Mouse (Mus musculus) MN1 (cell line): ENCODE data around the gene Nde1.
"Not testable (repeated sequence)": the region's sequence is repeated elsewhere in the genome, so short reads cannot be mapped to it uniquely, and the experiment has no call there.

Source experiments
- DNase-seq: peaks from one replicate; pipeline ENCODE4 v3.0.0-alpha.2; 2016; ENCODE audit warnings: low spot score

Gene Nde1

GRCm38 (mm10) chr16:14162988-14163416 lies at the start of gene Nde1, which contains the start of gene Marf1:
Nde1 (plus strand) TSS chr16:14163275.
Marf1 (minus strand) TSS chr16:14163351.
- DNase-seq: peak; percentile 92

- DNase-seq: no peak
Measured at GRCm38 (mm10) chr16:14117299-14117698, 45.8 kb upstream of the Nde1 start.

GRCm38 (mm10) chr16:14120941-14121340 lies 42.1 kb upstream of the Nde1 start:
- no peak for DNase-seq

- no peak for DNase-seq
Measured at GRCm38 (mm10) chr16:14121563-14121962, 41.5 kb upstream of the Nde1 start.

GRCm38 (mm10) chr16:14122586-14122985 lies 40.5 kb upstream of the Nde1 start:
- DNase-seq: no peak

- no peak for DNase-seq
Measured at GRCm38 (mm10) chr16:14123901-14124300, 39.2 kb upstream of the Nde1 start.

- DNase-seq: no peak
Measured at GRCm38 (mm10) chr16:14124709-14125108, 38.4 kb upstream of the Nde1 start.

- DNase-seq: no peak
Measured at GRCm38 (mm10) chr16:14125253-14125652, 37.8 kb upstream of the Nde1 start.

GRCm38 (mm10) chr16:14128977-14129376 lies 34.1 kb upstream of the Nde1 start:
- DNase-seq: no peak

GRCm38 (mm10) chr16:14130796-14131195 lies 32.3 kb upstream of the Nde1 start:
- no peak for DNase-seq

- DNase-seq: no peak
Measured at GRCm38 (mm10) chr16:14131376-14131775, 31.7 kb upstream of the Nde1 start.

- DNase-seq: no peak
Measured at GRCm38 (mm10) chr16:14131838-14132237, 31.2 kb upstream of the Nde1 start.

GRCm38 (mm10) chr16:14135014-14135413 lies 28.1 kb upstream of the Nde1 start:
- DNase-seq: no peak

- DNase-seq: no peak
Measured at GRCm38 (mm10) chr16:14137976-14138561, 25.0 kb upstream of the Nde1 start.

GRCm38 (mm10) chr16:14139106-14139505 lies 24.0 kb upstream of the Nde1 start:
- no peak for DNase-seq

- DNase-seq: no peak
Measured at GRCm38 (mm10) chr16:14143298-14143697, 19.8 kb upstream of the Nde1 start.

- no peak for DNase-seq
Measured at GRCm38 (mm10) chr16:14147712-14148111, 15.4 kb upstream of the Nde1 start.

- DNase-seq: no peak
Measured at GRCm38 (mm10) chr16:14151718-14152117, 11.4 kb upstream of the Nde1 start.

- not testable (repeated sequence) for DNase-seq
Measured at GRCm38 (mm10) chr16:14155638-14156037, 7.4 kb upstream of the Nde1 start.

GRCm38 (mm10) chr16:14156312-14156711 lies 6.8 kb upstream of the Nde1 start:
- no peak for DNase-seq

GRCm38 (mm10) chr16:14158536-14158935 lies 4.5 kb upstream of the Nde1 start:
- no peak for DNase-seq

- peak; percentile 97 for DNase-seq
Measured at GRCm38 (mm10) chr16:14158936-14159745, 3.9 kb upstream of the Nde1 start.

GRCm38 (mm10) chr16:14159746-14160131 lies 3.3 kb upstream of the Nde1 start:
- DNase-seq: peak; percentile 86

GRCm38 (mm10) chr16:14160941-14161340 lies 2.1 kb upstream of the Nde1 start:
- DNase-seq: no peak
